Mouse (Mus musculus): Measurements from ENCODE around the gene Srp9.

Srp9 gene

GRCm38 (mm10) chr1:182124506-182124905, at the start of gene Srp9:
Gene Srp9, plus strand, starts transcription at chr1:182124737.
- no peak for DNase-seq (ENCODE audit: extremely low read depth, low read depth, low spot score)

- no peak for DNase-seq (ENCODE audit: extremely low read depth, low read depth, low spot score)
These were observed 42.7 kb upstream of the Srp9 start for GRCm38 (mm10) chr1:182081744-182082419.

GRCm38 (mm10) chr1:182083459-182083858, 41.1 kb upstream of the Srp9 start:
- no peak for DNase-seq (ENCODE audit: extremely low read depth, low read depth, low spot score)

GRCm38 (mm10) chr1:182086759-182087158, 37.8 kb upstream of the Srp9 start:
- DNase-seq (ENCODE audit: extremely low read depth, low read depth, low spot score), result no peak

- no peak for DNase-seq (ENCODE audit: extremely low read depth, low read depth, low spot score)
These were observed 37.2 kb upstream of the Srp9 start for GRCm38 (mm10) chr1:182087351-182087750.

- DNase-seq (ENCODE audit: extremely low read depth, low read depth, low spot score), result peak; percentile 84
These were observed 36.5 kb upstream of the Srp9 start for GRCm38 (mm10) chr1:182087753-182088633.

GRCm38 (mm10) chr1:182088844-182089418, 35.6 kb upstream of the Srp9 start:
- DNase-seq (ENCODE audit: extremely low read depth, low read depth, low spot score), result no peak

- no peak for DNase-seq (ENCODE audit: extremely low read depth, low read depth, low spot score)
These were observed 34.8 kb upstream of the Srp9 start for GRCm38 (mm10) chr1:182089600-182090297.

- no peak for DNase-seq (ENCODE audit: extremely low read depth, low read depth, low spot score)
These were observed 34.2 kb upstream of the Srp9 start for GRCm38 (mm10) chr1:182090298-182090677.

- DNase-seq (ENCODE audit: extremely low read depth, low read depth, low spot score), result no peak
These were observed 33.3 kb upstream of the Srp9 start for GRCm38 (mm10) chr1:182091261-182091660.

- no peak for DNase-seq (ENCODE audit: extremely low read depth, low read depth, low spot score)
These were observed 32.7 kb upstream of the Srp9 start for GRCm38 (mm10) chr1:182091746-182092412.

- DNase-seq (ENCODE audit: extremely low read depth, low read depth, low spot score), result no peak
These were observed 32.1 kb upstream of the Srp9 start for GRCm38 (mm10) chr1:182092413-182092800.

GRCm38 (mm10) chr1:182093407-182093806, 31.1 kb upstream of the Srp9 start:
- DNase-seq (ENCODE audit: extremely low read depth, low read depth, low spot score), result no peak

GRCm38 (mm10) chr1:182094473-182095136, 29.9 kb upstream of the Srp9 start:
- no peak for DNase-seq (ENCODE audit: extremely low read depth, low read depth, low spot score)

- DNase-seq (ENCODE audit: extremely low read depth, low read depth, low spot score), result no peak
These were observed 29.2 kb upstream of the Srp9 start for GRCm38 (mm10) chr1:182095240-182095741.

- DNase-seq (ENCODE audit: extremely low read depth, low read depth, low spot score), result no peak
These were observed 27.8 kb upstream of the Srp9 start for GRCm38 (mm10) chr1:182096707-182097106.

- no peak for DNase-seq (ENCODE audit: extremely low read depth, low read depth, low spot score)
These were observed 25.5 kb upstream of the Srp9 start for GRCm38 (mm10) chr1:182099062-182099461.

- no peak for DNase-seq (ENCODE audit: extremely low read depth, low read depth, low spot score)
These were observed 24.1 kb upstream of the Srp9 start for GRCm38 (mm10) chr1:182100403-182100802.

GRCm38 (mm10) chr1:182101468-182101867, 23.1 kb upstream of the Srp9 start:
- DNase-seq (ENCODE audit: extremely low read depth, low read depth, low spot score), result no peak

- DNase-seq (ENCODE audit: extremely low read depth, low read depth, low spot score), result no peak
These were observed 21.8 kb upstream of the Srp9 start for GRCm38 (mm10) chr1:182102706-182103105.

Measured in fat pad, adult 2 months (tissue).